Mouse (Mus musculus) brain, adult 2 months (tissue): ENCODE measurements around the gene Filip1l.

ENCODE experiments used
- DNase-seq: peaks from one replicate; pipeline ENCODE4 v3.0.0; 2011; ENCODE audit warnings: low read depth, low spot score

The Filip1l gene

DNA sequence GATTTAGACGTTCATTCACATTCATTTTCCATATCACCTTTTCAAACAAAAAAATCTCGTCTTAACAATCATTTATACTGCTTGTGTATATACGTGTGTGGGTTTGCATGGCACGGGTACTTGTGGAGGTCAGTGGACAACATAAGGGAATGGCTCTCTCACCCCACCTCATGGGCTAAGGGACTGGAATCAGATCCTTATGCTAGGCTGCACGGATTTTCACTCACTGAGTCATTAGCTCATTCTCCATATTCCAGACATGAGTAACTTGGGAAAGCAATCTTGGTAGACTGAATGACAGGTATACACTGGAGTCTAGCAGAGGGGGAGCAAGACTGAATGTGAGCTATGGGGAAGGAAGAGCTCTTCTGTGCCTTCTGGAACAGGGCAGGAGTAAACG, 80.8 kb downstream of the Filip1l start:
- no peak for DNase-seq

DNA sequence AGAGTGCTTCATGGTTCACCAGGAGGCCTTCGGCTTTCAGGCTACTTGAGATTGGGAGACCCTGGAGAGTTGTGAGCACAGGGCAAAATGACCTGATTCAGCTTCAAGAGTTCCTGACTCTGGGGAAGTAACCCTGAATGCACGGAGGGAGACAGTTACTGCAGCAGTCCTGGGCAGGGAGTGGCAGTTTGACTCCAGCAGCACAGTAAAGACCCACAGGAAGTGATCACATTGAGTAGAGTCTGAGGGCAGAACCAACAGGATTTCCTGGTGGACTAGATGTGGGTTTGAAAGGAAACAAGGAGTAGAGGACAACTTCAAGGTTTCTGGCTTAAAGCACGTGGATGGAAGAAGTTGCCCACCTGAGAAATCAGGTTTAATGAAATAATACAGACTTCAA, 81.7 kb downstream of the Filip1l start:
- DNase-seq: no peak

- peak; percentile 15 for DNase-seq
Observed at GRCm38 (mm10) chr16:57437523-57438287, 84.8 kb downstream of the Filip1l start.

- peak; percentile 12 for DNase-seq
Observed at GRCm38 (mm10) chr16:57438288-57438685, 85.4 kb downstream of the Filip1l start.

- DNase-seq: no peak
Observed at GRCm38 (mm10) chr16:57439206-57439605, 86.3 kb downstream of the Filip1l start.

GRCm38 (mm10) chr16:57440706-57441437, 88.0 kb downstream of the Filip1l start:
- DNase-seq: no peak

- DNase-seq: no peak
Observed at GRCm38 (mm10) chr16:57445096-57446094, 92.5 kb downstream of the Filip1l start.

DNA sequence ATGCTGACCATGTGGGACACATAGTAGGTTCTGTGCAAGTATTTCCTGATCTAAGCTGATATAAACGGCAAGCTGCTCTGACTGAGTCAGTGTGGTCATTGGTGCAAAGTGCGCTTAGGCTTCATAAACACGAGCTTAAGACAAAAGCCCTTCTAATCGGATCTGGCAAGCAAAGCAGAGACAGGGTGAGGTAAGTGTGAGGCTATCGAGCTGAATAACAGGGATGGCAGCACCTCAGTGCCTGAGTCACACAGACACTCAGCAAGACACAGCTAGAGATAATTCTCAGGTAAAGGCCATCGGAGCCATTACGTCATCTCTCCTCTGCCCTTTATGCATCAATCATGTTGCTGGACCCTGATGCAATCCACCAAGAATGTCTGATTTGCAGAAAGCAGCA, 100.1 kb downstream of the Filip1l start:
- peak; percentile 11 for DNase-seq

GRCm38 (mm10) chr16:57454106-57454763, 101.3 kb downstream of the Filip1l start:
- DNase-seq: no peak

DNA sequence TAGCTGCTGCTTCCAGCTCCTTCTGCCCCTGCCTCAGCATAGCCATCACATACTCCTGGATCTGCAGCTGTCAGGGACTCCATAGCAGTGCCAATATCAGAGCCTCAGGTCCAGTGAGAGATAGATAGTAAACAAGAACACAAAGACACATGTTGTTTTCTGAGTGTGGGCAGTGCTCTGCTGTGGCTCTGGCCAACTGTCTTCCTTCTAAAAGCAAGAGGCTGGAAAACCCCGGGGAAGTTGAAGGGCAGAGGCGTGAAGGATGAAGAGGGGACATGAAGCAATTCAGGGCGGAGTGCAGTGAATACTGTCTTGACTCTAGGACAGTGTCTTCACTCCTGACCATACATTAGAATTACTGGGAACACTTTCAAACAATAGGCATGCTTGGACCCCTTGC, 102.7 kb downstream of the Filip1l start:
- no peak for DNase-seq

GRCm38 (mm10) chr16:57456003-57456402, 103.1 kb downstream of the Filip1l start:
- no peak for DNase-seq

DNA sequence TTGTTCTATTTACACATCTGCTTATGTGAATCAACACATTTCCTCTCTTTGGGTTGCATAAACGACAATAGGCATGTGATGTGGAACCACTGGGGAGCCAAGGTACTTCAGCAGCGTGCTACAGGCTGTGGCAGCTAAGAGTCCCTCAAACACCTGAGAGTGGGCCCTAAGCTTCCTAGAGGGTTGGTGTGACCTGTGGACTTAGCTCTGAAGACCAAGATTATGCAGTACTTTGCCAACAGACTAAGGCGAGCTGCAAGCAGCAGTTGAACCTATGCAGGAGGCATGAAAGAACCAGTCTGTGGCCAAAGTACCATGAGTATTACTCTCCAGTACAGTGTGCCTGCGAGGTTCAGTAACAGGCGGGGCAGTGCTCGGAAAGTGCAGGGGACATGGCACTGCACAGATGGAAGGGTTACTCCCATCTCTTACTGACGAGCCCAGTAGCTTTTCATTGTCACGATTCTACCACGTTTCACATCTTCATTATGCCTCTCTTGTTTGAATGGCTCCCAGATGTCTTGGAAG, 112.6 kb downstream of the Filip1l start:
- DNase-seq: no peak

- no peak for DNase-seq
Observed at GRCm38 (mm10) chr16:57469301-57469700, 116.4 kb downstream of the Filip1l start.

DNA sequence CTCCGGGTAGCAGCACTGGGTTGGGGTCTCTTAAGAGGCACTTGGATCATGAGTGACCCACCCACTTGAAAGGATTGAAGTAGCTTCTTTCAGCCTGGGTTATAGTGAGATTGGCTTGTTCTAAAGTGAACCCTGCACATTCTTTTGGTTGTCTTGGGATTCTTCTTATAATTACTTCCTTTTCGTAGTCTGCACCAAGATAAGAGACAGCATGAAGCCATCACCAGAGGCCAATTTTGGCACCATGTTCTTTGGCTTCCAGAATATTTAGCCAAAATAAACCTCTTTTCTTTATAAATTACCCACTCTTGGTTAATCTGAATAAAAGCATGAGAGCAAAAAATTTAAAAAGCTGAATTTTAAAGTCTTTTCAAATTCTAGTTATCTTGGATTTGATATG, 117.0 kb downstream of the Filip1l start:
- DNase-seq: no peak

DNA sequence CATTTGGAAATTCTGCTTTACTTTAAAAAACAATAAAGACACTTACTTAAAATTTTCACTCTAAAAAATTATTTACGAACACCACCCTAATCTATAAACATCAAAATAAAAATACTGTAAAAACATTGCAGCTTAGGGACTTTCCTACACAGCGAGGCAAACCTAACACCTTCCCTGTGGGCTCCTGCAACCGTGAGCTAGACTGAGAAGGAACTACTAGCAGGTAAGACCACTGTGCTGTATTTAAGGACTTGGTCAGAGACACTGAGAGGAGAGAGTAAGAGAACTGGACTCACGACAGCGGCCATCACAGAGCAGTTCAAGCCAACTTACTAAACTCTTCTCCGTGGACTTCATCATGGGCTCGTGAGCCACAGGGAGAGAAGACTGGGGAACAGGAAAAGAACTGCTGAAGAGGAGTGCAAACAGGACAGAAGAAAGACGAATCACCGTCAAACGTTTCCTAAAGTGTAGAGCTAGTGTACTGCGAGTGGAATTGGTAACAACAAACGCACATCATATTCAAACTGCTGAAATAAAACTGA, 117.5 kb downstream of the Filip1l start:
- no peak for DNase-seq

DNA sequence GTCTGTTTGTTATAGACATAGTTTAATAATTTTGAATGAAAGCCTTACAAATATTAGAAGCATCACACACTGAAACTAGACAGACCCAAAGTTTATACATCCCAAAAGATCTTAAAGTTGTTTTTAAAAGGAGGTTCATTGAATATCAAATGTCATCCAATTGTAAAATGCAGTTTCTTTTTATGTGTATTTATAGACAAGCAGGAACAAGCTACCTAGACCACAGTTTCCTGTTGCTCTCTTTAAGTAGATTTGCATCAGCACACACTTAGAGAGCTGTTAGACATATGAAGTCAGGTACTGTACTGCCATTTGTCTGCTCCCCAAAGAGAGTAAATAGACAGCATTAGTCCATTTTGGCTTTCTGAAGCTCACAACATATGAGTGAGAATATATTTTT, 118.2 kb downstream of the Filip1l start:
- no peak for DNase-seq

- no peak for DNase-seq
Observed at GRCm38 (mm10) chr16:57473415-57474085, 120.7 kb downstream of the Filip1l start.

DNA sequence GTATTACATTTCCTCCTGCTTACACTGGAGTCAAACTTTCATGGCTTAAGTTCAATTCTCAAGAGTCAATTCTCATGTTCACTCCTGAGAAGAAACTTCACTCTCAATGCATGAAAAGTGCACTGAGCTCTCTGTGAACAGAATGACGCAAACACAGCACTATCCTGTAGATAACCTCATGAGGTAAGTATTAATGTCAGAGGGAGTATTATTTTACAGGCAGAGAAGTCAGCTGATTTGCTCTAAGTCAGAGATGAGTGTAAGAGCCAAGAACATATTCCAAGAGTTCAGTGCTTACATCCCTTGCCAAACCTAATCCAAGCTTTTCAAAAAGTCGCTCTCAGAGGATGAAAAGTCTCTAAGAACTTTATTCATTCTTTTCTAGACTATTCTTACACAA, 125.6 kb downstream of the Filip1l start:
- DNase-seq: no peak

GRCm38 (mm10) chr16:57479776-57480175, 126.9 kb downstream of the Filip1l start:
- DNase-seq: no peak

DNA sequence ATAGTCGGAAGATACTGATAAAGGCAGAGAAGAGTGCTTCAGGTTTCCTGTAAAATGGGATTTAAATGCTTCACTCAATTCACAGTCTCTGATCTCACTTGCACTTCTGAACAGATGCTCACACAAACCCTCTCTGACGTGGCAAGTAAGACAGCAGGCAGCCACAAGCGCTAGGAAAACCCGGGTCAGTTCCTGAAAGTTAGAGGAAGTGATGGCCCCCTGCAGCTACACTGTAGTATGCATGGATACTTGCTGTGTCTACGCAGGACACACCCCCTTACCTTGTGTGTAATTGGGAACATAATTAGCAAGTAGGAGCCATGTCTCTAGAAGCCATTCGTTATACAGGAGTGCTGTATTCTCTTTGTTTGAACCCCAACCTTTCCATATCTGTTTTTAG, 129.4 kb downstream of the Filip1l start:
- no peak for DNase-seq
